Mouse (Mus musculus): ENCODE measurements around the gene Pask.

DNA sequence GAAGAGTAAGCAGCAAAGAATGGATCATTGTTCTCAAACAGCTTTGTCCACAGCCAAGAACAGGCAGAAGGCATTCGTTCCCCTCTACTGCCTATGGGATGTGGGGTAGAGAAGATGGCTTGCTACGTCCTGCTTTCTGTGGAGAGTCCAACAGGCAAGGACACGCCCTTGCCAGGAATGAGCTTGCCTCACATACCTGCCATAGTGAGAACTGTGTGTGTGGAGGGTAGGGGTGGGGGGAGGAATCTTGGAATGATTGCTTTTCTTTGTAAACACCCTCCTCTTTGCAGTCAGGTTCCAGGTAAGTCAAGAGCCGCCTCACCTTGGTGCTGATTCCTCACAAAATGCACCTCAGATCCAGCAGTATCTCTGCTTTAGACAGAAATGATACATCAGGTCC, 43.5 kb downstream of the Pask start:
- TF ChIP-seq RAD21 (IDR thresholded peaks at IDR 0.05; ENCODE audit: low read depth, low read length) (no peak), CTCF (IDR thresholded peaks at IDR 0.05 in 2 of 3, conservative IDR thresholded peaks at IDR 0.05 in 1 of 3; ENCODE audit: control insufficient read depth in 1 of 3, insufficient read depth in 1 of 3, low read depth in 2 of 3, low read length in 3 of 3, poor library complexity in 1 of 3, severe bottlenecking in 1 of 3) (no peak), POLR2AphosphoS2 (IDR thresholded peaks at IDR 0.05; ENCODE audit: low read length) (no peak), ZKSCAN1 (IDR thresholded peaks at IDR 0.05; ENCODE audit: low read depth, low read length) (no peak), GATA1 (IDR thresholded peaks at IDR 0.05; ENCODE audit: low read depth, low read length) (no peak), SIN3A (IDR thresholded peaks at IDR 0.05; ENCODE audit: low read length) (no peak), ETS1 (IDR thresholded peaks at IDR 0.05; ENCODE audit: low read depth, low read length) (no peak), POLR2A (IDR thresholded peaks at IDR 0.05; ENCODE audit: control insufficient read depth in 1 of 2, insufficient read depth in 1 of 2, low read depth in 1 of 2, low read length in 2 of 2, poor library complexity in 1 of 2) (no peak), MAZ (IDR thresholded peaks at IDR 0.05; ENCODE audit: low read depth, low read length) (no peak), MXI1 (IDR thresholded peaks at IDR 0.05; ENCODE audit: low read depth, low read length) (no peak), MAX (IDR thresholded peaks at IDR 0.05; ENCODE audit: low read length) (no peak), KAT2A (conservative IDR thresholded peaks at IDR 0.05; ENCODE audit: low read depth, low read length) (no peak)
